Mouse (Mus musculus): ENCODE measurements around the gene Olfr313. TPM values are rescaled to one million over a fixed set of nuclear protein-coding genes. Genes with fewer than 3 reads are reported as not detected.
A peak's percentile ranks its signal among the peaks of the same experiment; 100 is the strongest.

Olfr313 gene
- total and polyA plus RNA-seq, 3 experiments, result not detected

- Histone ChIP-seq H3K9me3 (replicated peaks; ENCODE audit: insufficient read depth, low read length) (no peaks in the 10 kb centered on the region; the same call in 1 of the 2 replicates), H3K27ac (ENCODE audit: control insufficient read depth, low read depth, low read length) (no peak overlapping the region), H3K79me2 (ENCODE audit: control insufficient read depth, insufficient read depth, low read length, poor library complexity) (no peaks in the 10 kb centered on the region), H3K9ac (ENCODE audit: control insufficient read depth, low read depth, low read length, poor library complexity, severe bottlenecking) (no peak overlapping the region), H3K4me1 (ENCODE audit: control insufficient read depth in 1 of 2, insufficient read depth in 2 of 2, low read length in 2 of 2) (no peaks in the 10 kb centered on the region), H3K4me3 (ENCODE audit: control insufficient read depth in 1 of 2, insufficient read depth in 1 of 2, low read depth in 2 of 2, low read length in 2 of 2) (no peak overlapping the region), H3K36me3 (ENCODE audit: control insufficient read depth in 1 of 2, insufficient read depth in 2 of 2, low read length in 2 of 2) (peaks cover 0 to 30% of the 10 kb centered on the region in 2 experiments; a peak in 2 of 4 replicates), H3K27me3 (ENCODE audit: control insufficient read depth in 1 of 2, insufficient read depth in 2 of 2, low read length in 2 of 2) (no peaks in the 10 kb centered on the region)
- DNase-seq (ENCODE audit: low read depth, low spot score), result no peak
- TF ChIP-seq E2F4 (IDR thresholded peaks at IDR 0.05; ENCODE audit: borderline replicate concordance, low read depth, low read length), result no peak
- TF ChIP-seq USF2 (IDR thresholded peaks at IDR 0.05; ENCODE audit: borderline replicate concordance in 1 of 2, insufficient read depth in 1 of 2, low read depth in 1 of 2, low read length in 2 of 2), result no peak
- TF ChIP-seq POLR2A (IDR thresholded peaks at IDR 0.05; ENCODE audit: control insufficient read depth in 1 of 2, insufficient read depth in 1 of 2, low read depth in 1 of 2, low read length in 2 of 2, poor library complexity in 1 of 2), result no peak
- TF ChIP-seq CHD1 (IDR thresholded peaks at IDR 0.05; ENCODE audit: low read depth, low read length), result no peak
- no peak for TF ChIP-seq ZMIZ1 (IDR thresholded peaks at IDR 0.05; ENCODE audit: low read depth, low read length)
- TF ChIP-seq JUND (IDR thresholded peaks at IDR 0.05; ENCODE audit: low read depth, low read length), result no peak
- TF ChIP-seq RAD21 (IDR thresholded peaks at IDR 0.05; ENCODE audit: low read depth, low read length), result no peak
- no peak for TF ChIP-seq MAZ (IDR thresholded peaks at IDR 0.05; ENCODE audit: low read depth, low read length)
- no peak for TF ChIP-seq POLR2AphosphoS5 (IDR thresholded peaks at IDR 0.05; ENCODE audit: borderline replicate concordance, low read depth, low read length)
Measured at GRCm38 (mm10) chr11:58860744-58861143, 45.9 kb downstream of the Olfr313 start.

- peak; percentile 93 for DNase-seq (ENCODE audit: low read depth, low spot score)
- no peak for TF ChIP-seq ZKSCAN1 (IDR thresholded peaks at IDR 0.05; ENCODE audit: low read depth, low read length)
- 0 out of 2 replicates have a peak, but pooled peaks have one; percentile 2 for TF ChIP-seq GATA1 (IDR thresholded peaks at IDR 0.05; ENCODE audit: low read depth, low read length)
- peak; percentile 91 for TF ChIP-seq NELFE (IDR thresholded peaks at IDR 0.05; ENCODE audit: low read depth, low read length)
- no peak; the same call in 1 of the 2 replicates for TF ChIP-seq KAT2A (conservative IDR thresholded peaks at IDR 0.05; ENCODE audit: low read depth, low read length)
- TF ChIP-seq JUND (IDR thresholded peaks at IDR 0.05; ENCODE audit: low read depth, low read length), result 0 out of 2 replicates have a peak, but pooled peaks have one; percentile 5
- no peak for TF ChIP-seq MYC (IDR thresholded peaks at IDR 0.05; ENCODE audit: low read depth, low read length)
- TF ChIP-seq POLR2A (IDR thresholded peaks at IDR 0.05; ENCODE audit: control insufficient read depth in 1 of 2, insufficient read depth in 1 of 2, low read depth in 1 of 2, low read length in 2 of 2, poor library complexity in 1 of 2), result peak; percentile 68 to 91; a peak in 3 of 4 replicates
- no peak for TF ChIP-seq GABPA (IDR thresholded peaks at IDR 0.05; ENCODE audit: low read depth, low read length)
- TF ChIP-seq UBTF (IDR thresholded peaks at IDR 0.05; ENCODE audit: borderline replicate concordance, insufficient read depth, low read depth, low read length), result no peak
- peak; percentile 47; the same call in 1 of the 2 replicates for TF ChIP-seq MAZ (IDR thresholded peaks at IDR 0.05; ENCODE audit: low read depth, low read length)
- TF ChIP-seq MYB (IDR thresholded peaks at IDR 0.05; ENCODE audit: low read depth, low read length), result no peak
- peak; percentile 92 for TF ChIP-seq SIN3A (IDR thresholded peaks at IDR 0.05; ENCODE audit: low read length)
- peak; percentile 91 for TF ChIP-seq ELF1 (IDR thresholded peaks at IDR 0.05; ENCODE audit: low read depth, low read length)
- no peak for TF ChIP-seq SMC3 (IDR thresholded peaks at IDR 0.05; ENCODE audit: low read depth, low read length)
- TF ChIP-seq ZC3H11A (IDR thresholded peaks at IDR 0.05; ENCODE audit: low read depth, low read length), result no peak
- TF ChIP-seq CTCF (IDR thresholded peaks at IDR 0.05 in 2 of 3, conservative IDR thresholded peaks at IDR 0.05 in 1 of 3; ENCODE audit: control insufficient read depth in 1 of 3, insufficient read depth in 1 of 3, low read depth in 2 of 3, low read length in 3 of 3, poor library complexity in 1 of 3, severe bottlenecking in 1 of 3), result no peak
- TF ChIP-seq MEF2A (IDR thresholded peaks at IDR 0.05; ENCODE audit: extremely low read depth, insufficient replicate concordance, low read depth, low read length, poor library complexity, severe bottlenecking), result no peak
- TF ChIP-seq E2F4 (IDR thresholded peaks at IDR 0.05; ENCODE audit: borderline replicate concordance, low read depth, low read length), result 0 out of 2 replicates have a peak, but pooled peaks have one; percentile 13
- TF ChIP-seq CHD1 (IDR thresholded peaks at IDR 0.05; ENCODE audit: low read depth, low read length), result no peak
- peak; percentile 65; the same call in 1 of the 2 replicates for TF ChIP-seq MXI1 (IDR thresholded peaks at IDR 0.05; ENCODE audit: low read depth, low read length)
- TF ChIP-seq ZNF384 (IDR thresholded peaks at IDR 0.05; ENCODE audit: low read depth, low read length), result peak; percentile 69
- no peak for TF ChIP-seq RCOR1 (IDR thresholded peaks at IDR 0.05; ENCODE audit: low read depth, low read length)
- 0 out of 2 replicates have a peak, but pooled peaks have one; percentile 49 for TF ChIP-seq MAX (IDR thresholded peaks at IDR 0.05; ENCODE audit: low read length)
- TF ChIP-seq POLR2AphosphoS5 (IDR thresholded peaks at IDR 0.05; ENCODE audit: borderline replicate concordance, low read depth, low read length), result no peak
Measured at GRCm38 (mm10) chr11:58867039-58867953, 52.5 kb downstream of the Olfr313 start, which contains the start of gene 2810021J22Rik. Gene 2810021J22Rik (plus strand): TSS chr11:58867216.

More at GRCm38 (mm10) chr11:58867039-58867953, 52.5 kb downstream of the Olfr313 start, which contains the start of gene 2810021J22Rik:
- peaks cover 5% of the 10 kb centered on the region for H3K79me2 ChIP-seq (ENCODE audit: control insufficient read depth, insufficient read depth, low read length, poor library complexity)
- H3K4me1 ChIP-seq (ENCODE audit: control insufficient read depth in 1 of 2, insufficient read depth in 2 of 2, low read length in 2 of 2), result peaks cover 3 to 7% of the 10 kb centered on the region in 2 experiments
- H3K36me3 ChIP-seq (ENCODE audit: control insufficient read depth in 1 of 2, insufficient read depth in 2 of 2, low read length in 2 of 2), result peaks cover 0 to 6% of the 10 kb centered on the region in 2 experiments; a peak in 2 of 4 replicates
- H3K9me3 ChIP-seq (replicated peaks; ENCODE audit: insufficient read depth, low read length), result no peaks in the 10 kb centered on the region
- H3K27me3 ChIP-seq (ENCODE audit: control insufficient read depth in 1 of 2, insufficient read depth in 2 of 2, low read length in 2 of 2), result no peaks in the 10 kb centered on the region
- peak within 1 kb of the TSS; percentile 74 for H3K27ac ChIP-seq (ENCODE audit: control insufficient read depth, low read depth, low read length)
- H3K4me3 ChIP-seq (ENCODE audit: control insufficient read depth in 1 of 2, insufficient read depth in 1 of 2, low read depth in 2 of 2, low read length in 2 of 2), result peak within 1 kb of the TSS; percentile 57 to 97
- peak within 1 kb of the TSS; percentile 90 for H3K9ac ChIP-seq (ENCODE audit: control insufficient read depth, low read depth, low read length, poor library complexity, severe bottlenecking)
